Mouse (Mus musculus) embryonic facial prominence, embryonic 12.5 days (tissue): ENCODE data around the gene Ube2i. TPM values are rescaled to one million over a fixed set of nuclear protein-coding genes. Genes with fewer than 3 reads are reported as not detected.
A peak's percentile ranks its signal among the peaks of the same experiment; 100 is the strongest.
"Not testable (repeated sequence)": the region's sequence is repeated elsewhere in the genome, so short reads cannot be mapped to it uniquely, and the experiment has no call there.

ENCODE experiments used
- ATAC-seq: fragments of 200-750 bp; cut with Nextera tagmentation; 2 replicates; pipeline ENCODE4 v1.8.0; 2017; ENCODE audit not compliant: insufficient number of reproducible peaks, insufficient read depth, low FRiP score, low TSS enrichment
- H3K27ac ChIP-seq: fragments of 300-500 bp; sonication (generic); 2 replicates; pipeline ENCODE4 v1.5.1; 2016; ENCODE audit warnings: mild to moderate bottlenecking
- H3K27me3 ChIP-seq: fragments of 300-500 bp; sonication (generic); 2 replicates; pipeline ENCODE4 v1.6.1; 2016; ENCODE audit warnings: mild to moderate bottlenecking, moderate library complexity
- H3K36me3 ChIP-seq: fragments of 300-500 bp; sonication (generic); 2 replicates; pipeline ENCODE4 v1.6.1; 2016; ENCODE audit warnings: mild to moderate bottlenecking
- H3K4me1 ChIP-seq: fragments of 300-500 bp; sonication (generic); 2 replicates; pipeline ENCODE4 v1.6.1; 2016
- H3K4me2 ChIP-seq: fragments of 300-500 bp; sonication (generic); replicated peaks from 2 replicates; pipeline ENCODE4 v1.6.1; 2016; ENCODE audit warnings: mild to moderate bottlenecking, moderate library complexity
- H3K4me3 ChIP-seq: fragments of 300-500 bp; sonication (generic); 2 replicates; pipeline ENCODE4 v1.5.1; 2016; ENCODE audit warnings: mild to moderate bottlenecking
- H3K9ac ChIP-seq: fragments of 300-500 bp; sonication (generic); 2 replicates; pipeline ENCODE4 v1.6.1; 2016; ENCODE audit warnings: mild to moderate bottlenecking, moderate library complexity
- H3K9me3 ChIP-seq: fragments of 300-500 bp; sonication (generic); 2 replicates; pipeline ENCODE4 v1.6.1; 2016; ENCODE audit warnings: mild to moderate bottlenecking, moderate library complexity
- WGBS: fragments of 180-500 bp; shearing (Covaris S2); methylation state at CpG from one replicate; pipeline ENCODE4 v1.1.7; 2016; 5-methylcytosine and 5-hydroxymethylcytosine counted together
- polyA plus RNA-seq: library from polyadenylated mRNA; unstranded; fragments of >200 nt; fragmentation: Nextera tagmentation; extraction: Ambion mirVana; gene quantifications from 2 replicates; pipeline ENCODE4 v1.2.1, GENCODE M21; 2016

Gene Ube2i
- polyA plus RNA-seq, 1 experiment from 2014 or later = 798 TPM

DNA sequence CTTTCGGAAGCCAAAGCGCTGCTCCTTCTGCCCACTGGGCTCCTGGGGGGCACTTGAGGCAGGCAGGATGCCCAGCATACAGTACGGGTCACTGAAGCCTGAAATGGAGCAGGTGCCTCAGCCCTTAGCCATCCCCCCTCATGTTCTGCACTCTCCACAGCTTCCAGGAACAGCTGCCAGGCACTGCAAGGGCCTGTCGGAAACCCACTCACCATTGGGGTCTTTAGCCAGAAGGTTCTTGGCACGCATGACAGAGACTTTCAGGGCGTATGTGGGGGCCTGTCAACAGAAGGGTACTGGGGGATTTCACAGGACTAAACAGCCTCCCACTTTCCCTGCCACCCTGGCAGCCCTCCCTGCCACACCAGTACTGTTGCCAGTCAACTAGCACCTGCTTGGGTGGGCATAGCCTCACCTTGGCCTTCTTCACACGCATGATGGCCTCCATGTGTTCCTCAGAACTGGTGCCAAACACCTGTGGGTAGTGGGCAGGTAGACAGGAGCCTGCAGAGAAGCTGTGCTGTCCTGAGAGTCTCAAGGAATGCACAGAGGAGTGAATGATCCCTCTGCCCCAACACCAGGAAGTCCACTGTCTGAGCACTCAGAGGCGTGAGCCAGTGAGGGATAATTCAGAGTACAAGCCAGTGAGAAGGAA, 24.1 kb downstream of the Ube2i start:
- 0 out of 2 replicates have a peak, but pooled peaks cover 4% of the 10 kb centered on the region for H3K36me3 ChIP-seq
- no peaks in the 10 kb centered on the region for H3K9me3 ChIP-seq
- H3K4me3 ChIP-seq = no peak overlapping the region
- H3K27me3 ChIP-seq = peaks cover 29% of the 10 kb centered on the region
- H3K27ac ChIP-seq = no peak overlapping the region
- no peak overlapping the region for H3K9ac ChIP-seq
- no peak for ATAC-seq
- peaks cover 6% of the 10 kb centered on the region; the same call in 1 of the 2 replicates for H3K4me1 ChIP-seq
- H3K4me2 ChIP-seq = no peak overlapping the region
- WGBS = 80% methylated on average over 8 of the region's 8 CpGs

GRCm38 (mm10) chr17:25248033-25248750, 26.2 kb downstream of the Ube2i start:
- H3K4me1 ChIP-seq = no peaks in the 10 kb centered on the region
- H3K9me3 ChIP-seq = no peaks in the 10 kb centered on the region
- no peak for ATAC-seq
- H3K4me2 ChIP-seq = no peak overlapping the region
- no peak overlapping the region for H3K4me3 ChIP-seq
- no peak overlapping the region for H3K27ac ChIP-seq
- no peak overlapping the region for H3K9ac ChIP-seq
- H3K27me3 ChIP-seq = peaks cover 7% of the 10 kb centered on the region; the same call in 1 of the 2 replicates
- peaks cover 25% of the 10 kb centered on the region for H3K36me3 ChIP-seq
- 80% methylated on average over 18 of the region's 18 CpGs for WGBS

- H3K4me1 ChIP-seq = peaks cover 13% of the 10 kb centered on the region
- WGBS = 79% methylated on average over 16 of the region's 16 CpGs
- H3K36me3 ChIP-seq = peaks cover 39% of the 10 kb centered on the region
- H3K27me3 ChIP-seq = no peaks in the 10 kb centered on the region
- no peak for ATAC-seq
- no peak overlapping the region for H3K4me2 ChIP-seq
- no peaks in the 10 kb centered on the region for H3K9me3 ChIP-seq
- H3K9ac ChIP-seq = no peak overlapping the region
- no peak overlapping the region for H3K4me3 ChIP-seq
- H3K27ac ChIP-seq = no peak overlapping the region
These were observed 30.2 kb downstream of the Ube2i start for GRCm38 (mm10) chr17:25244239-25244638.

DNA sequence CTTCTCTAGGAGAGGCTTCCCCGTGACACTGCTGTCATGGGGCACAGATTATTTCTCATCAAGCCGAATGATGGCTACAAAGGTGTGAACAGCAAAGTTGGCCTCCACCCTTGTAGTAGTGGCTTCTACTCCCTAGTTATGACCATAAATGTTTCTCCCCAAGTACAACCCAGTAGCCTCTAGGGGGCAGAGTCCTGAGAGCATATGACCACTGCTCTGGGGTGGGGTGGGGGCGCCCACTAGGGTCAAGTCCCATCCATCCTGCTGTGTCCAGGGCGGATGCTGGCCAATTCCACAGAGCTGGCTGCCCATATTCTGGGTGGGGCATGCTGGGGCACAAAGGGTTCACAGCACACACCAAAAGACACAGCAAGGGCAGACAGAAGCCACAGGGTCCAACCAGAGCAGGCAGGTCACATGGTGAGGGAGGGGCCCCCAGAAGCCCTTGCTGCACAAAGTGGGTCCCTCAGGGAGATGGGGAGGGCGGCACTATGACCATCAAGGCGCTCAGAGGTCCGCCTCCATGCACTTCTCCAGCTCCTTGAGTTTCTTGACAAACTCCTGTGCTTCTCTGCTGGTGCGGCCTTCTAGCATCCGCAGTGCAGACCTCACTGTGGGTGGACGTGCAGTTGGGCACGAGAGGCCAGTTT, 31.2 kb downstream of the Ube2i start:
- 83% methylated on average over 11 of the region's 11 CpGs for WGBS
- Histone ChIP-seq H3K9ac (no peak overlapping the region), H3K4me2 (no peak overlapping the region), H3K4me3 (no peak overlapping the region), H3K4me1 (peaks cover 17% of the 10 kb centered on the region), H3K36me3 (peaks cover 39% of the 10 kb centered on the region), H3K27me3 (no peaks in the 10 kb centered on the region), H3K27ac (no peak overlapping the region), H3K9me3 (no peaks in the 10 kb centered on the region)
- no peak for ATAC-seq

GRCm38 (mm10) chr17:25239695-25240636, 34.5 kb downstream of the Ube2i start, which contains the start of the genes Gnptg and Tsr3:
Gene Gnptg (minus strand): TSS chr17:25240124.
Gene Tsr3 (plus strand): TSS chr17:25240170.
- Histone ChIP-seq H3K36me3 (peaks cover 50% of the 10 kb centered on the region), H3K27me3 (no peaks in the 10 kb centered on the region), H3K4me2 (peak within 1 kb of the TSS; percentile 92), H3K4me1 (peaks cover 17% of the 10 kb centered on the region), H3K9ac (peak within 1 kb of the TSS; percentile 97), H3K27ac (peak within 1 kb of the TSS; percentile 89), H3K4me3 (peak within 1 kb of the TSS; percentile 98), H3K9me3 (no peaks in the 10 kb centered on the region)
- under 1% methylated on average over 80 of the region's 80 CpGs for WGBS
- peak; percentile 77 for ATAC-seq

GRCm38 (mm10) chr17:25235635-25236034, 38.8 kb downstream of the Ube2i start:
- H3K4me2 ChIP-seq = no peak overlapping the region
- no peak for ATAC-seq
- no peak overlapping the region for H3K4me3 ChIP-seq
- no peaks in the 10 kb centered on the region for H3K27me3 ChIP-seq
- H3K27ac ChIP-seq = no peak overlapping the region
- H3K9ac ChIP-seq = no peak overlapping the region
- peaks cover 34% of the 10 kb centered on the region for H3K36me3 ChIP-seq
- 85% methylated on average over 9 of the region's 9 CpGs for WGBS
- H3K9me3 ChIP-seq = no peaks in the 10 kb centered on the region
- H3K4me1 ChIP-seq = peaks cover 7% of the 10 kb centered on the region

DNA sequence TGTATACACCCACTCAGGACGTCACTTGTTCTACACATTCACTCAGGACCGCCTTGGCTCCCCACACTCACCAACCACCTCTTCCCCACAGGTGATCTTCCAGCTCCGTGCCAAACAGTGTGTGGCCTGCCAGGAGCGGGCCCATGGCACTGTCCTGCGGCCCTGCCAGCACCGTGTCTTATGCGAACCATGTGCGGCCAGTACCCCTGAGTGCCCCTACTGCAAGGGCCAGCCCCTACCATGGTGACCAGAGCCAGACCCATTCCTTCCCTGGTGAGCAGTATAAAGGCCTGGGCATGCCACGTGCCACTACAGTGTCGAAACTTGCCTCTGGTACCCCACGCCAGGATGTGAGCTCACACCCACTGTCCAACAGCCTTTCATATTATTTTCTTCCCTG, 42.8 kb downstream of the Ube2i start:
- ATAC-seq = not testable (repeated sequence)

DNA sequence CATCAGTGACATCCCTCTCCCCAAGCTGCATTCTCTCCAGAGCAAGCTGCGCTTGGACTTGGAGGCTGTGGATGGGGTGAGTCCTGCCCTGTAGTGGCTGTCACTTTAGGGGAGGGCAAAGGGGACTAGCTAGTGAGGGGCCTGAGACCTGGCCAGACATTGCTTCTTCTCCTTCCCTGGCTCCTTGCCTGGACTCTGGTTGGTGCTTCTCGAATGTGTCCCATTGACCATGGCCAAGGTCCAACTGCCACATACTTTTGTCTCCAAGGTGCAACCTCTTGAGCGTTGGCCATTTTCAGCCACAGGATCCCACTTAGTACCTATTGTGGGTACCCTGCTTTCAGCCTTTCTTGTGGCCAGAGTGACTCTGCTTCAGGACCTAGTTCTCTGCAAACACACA, 43.7 kb downstream of the Ube2i start:
- no peak for ATAC-seq
- H3K4me1 ChIP-seq = no peaks in the 10 kb centered on the region
- H3K4me3 ChIP-seq = no peak overlapping the region
- peaks cover 66% of the 10 kb centered on the region for H3K36me3 ChIP-seq
- no peaks in the 10 kb centered on the region for H3K9me3 ChIP-seq
- 92% methylated on average over 3 of the region's 3 CpGs for WGBS
- no peak overlapping the region for H3K27ac ChIP-seq
- no peak overlapping the region for H3K4me2 ChIP-seq
- H3K27me3 ChIP-seq = no peaks in the 10 kb centered on the region
- H3K9ac ChIP-seq = no peak overlapping the region

More for the DNA sequence above, 42.8 kb downstream of the Ube2i start:
- 95% methylated on average over 8 of the region's 11 CpGs for WGBS
- not testable (repeated sequence) for H3K9ac ChIP-seq, H3K4me1 ChIP-seq, H3K4me3 ChIP-seq, H3K27ac ChIP-seq, H3K9me3 ChIP-seq, H3K27me3 ChIP-seq, H3K4me2 ChIP-seq
- peaks cover 64% of the 10 kb centered on the region for H3K36me3 ChIP-seq

DNA sequence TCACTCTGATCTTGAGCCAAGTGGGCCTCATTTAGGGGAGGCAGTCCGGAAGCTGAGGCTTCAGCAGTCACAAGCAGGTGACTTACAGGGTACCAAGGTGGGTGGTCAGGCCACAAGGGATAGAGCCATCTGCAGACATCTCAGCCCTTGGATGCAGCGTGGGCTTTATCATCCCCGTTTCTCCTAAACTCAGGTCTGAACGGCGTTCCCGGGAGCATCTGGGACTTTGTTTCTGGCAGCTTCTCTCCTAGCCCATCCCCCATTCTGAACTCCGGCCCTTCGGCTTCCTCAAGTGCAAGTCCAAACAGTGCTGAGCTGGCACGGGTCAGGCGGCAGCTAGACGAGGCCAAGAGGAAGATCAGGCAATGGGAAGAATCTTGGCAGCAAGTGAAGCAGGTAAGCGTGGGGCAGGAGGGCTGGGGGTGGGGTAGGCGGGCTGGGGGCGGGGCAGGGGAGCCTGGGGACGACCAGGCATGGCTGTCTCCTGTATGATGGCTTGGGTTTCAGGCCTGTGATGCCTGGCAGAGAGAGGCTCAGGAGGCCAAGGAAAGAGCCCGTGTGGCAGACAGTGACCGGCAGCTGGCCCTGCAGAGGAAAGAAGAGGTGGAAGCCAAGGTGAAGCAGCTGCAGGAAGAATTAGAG, 44.3 kb downstream of the Ube2i start:
- H3K36me3 ChIP-seq = peaks cover 61% of the 10 kb centered on the region
- not testable (repeated sequence) for H3K9me3 ChIP-seq, H3K27ac ChIP-seq, ATAC-seq, H3K4me2 ChIP-seq, H3K4me1 ChIP-seq, H3K27me3 ChIP-seq, H3K4me3 ChIP-seq, H3K9ac ChIP-seq
- WGBS = 76% methylated on average over 17 of the region's 17 CpGs

DNA sequence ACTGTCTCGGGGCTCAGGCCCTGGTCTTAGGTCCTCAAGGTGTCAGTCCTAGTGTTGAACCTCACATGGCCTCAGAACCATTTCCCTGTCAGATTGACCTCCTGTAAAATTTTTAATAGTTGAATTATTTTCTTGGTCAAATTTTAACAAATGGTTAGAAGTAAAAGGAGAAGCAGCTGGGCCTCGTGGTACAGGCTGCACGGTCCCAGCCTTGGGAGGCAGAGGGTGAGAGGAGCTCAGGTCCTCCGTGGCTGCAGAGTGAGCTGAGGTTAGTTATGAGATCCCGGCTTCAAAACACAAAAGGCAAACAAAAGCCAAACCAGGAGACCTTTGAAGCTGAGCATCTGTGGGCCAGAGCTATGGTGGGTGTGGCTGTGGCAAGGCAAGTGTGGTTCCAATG, 46.4 kb downstream of the Ube2i start:
- H3K4me3 ChIP-seq = no peak overlapping the region
- 86% methylated on average over 5 of the region's 5 CpGs for WGBS
- H3K27ac ChIP-seq = no peak overlapping the region
- H3K9me3 ChIP-seq = no peaks in the 10 kb centered on the region
- no peak overlapping the region for H3K4me2 ChIP-seq
- ATAC-seq = no peak
- H3K9ac ChIP-seq = no peak overlapping the region
- H3K36me3 ChIP-seq = peaks cover 52% of the 10 kb centered on the region
- H3K4me1 ChIP-seq = no peaks in the 10 kb centered on the region
- H3K27me3 ChIP-seq = no peaks in the 10 kb centered on the region

- no peak overlapping the region for H3K4me2 ChIP-seq
- no peaks in the 10 kb centered on the region for H3K9me3 ChIP-seq
- WGBS = 86% methylated on average over 4 of the region's 4 CpGs
- peaks cover 12% of the 10 kb centered on the region for H3K4me1 ChIP-seq
- no peak overlapping the region for H3K27ac ChIP-seq
- ATAC-seq = no peak
- no peak overlapping the region for H3K9ac ChIP-seq
- no peaks in the 10 kb centered on the region for H3K27me3 ChIP-seq
- no peak overlapping the region for H3K4me3 ChIP-seq
- H3K36me3 ChIP-seq = peaks cover 46% of the 10 kb centered on the region
These were observed 48.8 kb downstream of the Ube2i start for GRCm38 (mm10) chr17:25225659-25226058.
